Comparison of ENCODE assay signal across 14 mouse cellular contexts in genomic region chr4:141932785-141933574, GRCm38 (mm10). TPM values are rescaled to one million over a fixed set of nuclear protein-coding genes. Genes with fewer than 3 reads are reported as not detected.
DNase-seq lines count a peak whose midpoint lies in the region; ATAC-seq and TF ChIP-seq lines count a peak whose summit lies in the region.
"Had no signal": no experiment of that assay in that cellular context is flagged by ENCODE, and none has a peak within 500 bp of the region (broad histone marks: within the 10 kb centered on the region; RNA-seq: fewer than 3 reads in every experiment).

No protein-coding gene starts in this region.

- DNase-seq in forebrain, embryonic 10.5 days (ENCODE audit: extremely low spot score, low spot score) = no peak
- no peak for DNase-seq in forebrain, embryonic 11.5 days (ENCODE audit: low spot score)
- peak; percentile 60 for DNase-seq in brain, embryonic 14.5 days (ENCODE audit: low read depth)
- DNase-seq in hindbrain, embryonic 10.5 days (ENCODE audit: low spot score) = peak; percentile 65
- DNase-seq in lung, postnatal 0 days (ENCODE audit: low spot score) = peak; percentile 37
- no peak for DNase-seq in frontal cortex, postnatal 25 days (ENCODE audit: low spot score in 2 of 2)
- DNase-seq in right cerebral cortex, adult 18-20 months = no peak
- DNase-seq: cerebellum, adult 9-10 months; gastrocnemius, postnatal 36 days; heart, postnatal 36 days; thymus, adult 18-20 months had no signal

- TF ChIP-seq POLR2A in brain, embryonic 14.5 days (IDR thresholded peaks at IDR 0.05; ENCODE audit: borderline replicate concordance, extremely low read depth, insufficient read depth, insufficient read length, poor library complexity, severe bottlenecking) = no peak

- H3K4me2 ChIP-seq in forebrain, embryonic 11.5 days (ENCODE audit: low read depth, low read length, severe bottlenecking) = no peak overlapping the region
- no peak overlapping the region for H3K4me2 ChIP-seq in lung, postnatal 0 days (replicated peaks; ENCODE audit: low read depth, low read length)
- H3K4me2 ChIP-seq: kidney, embryonic 15.5 days had no signal

- H3K9ac ChIP-seq in forebrain, embryonic 11.5 days (ENCODE audit: low read length) = no peak overlapping the region
- H3K9ac ChIP-seq in lung, postnatal 0 days (replicated peaks; ENCODE audit: low read depth) = no peak overlapping the region
- H3K9ac ChIP-seq: kidney, embryonic 15.5 days; liver, embryonic 14.5 days had no signal

- TF ChIP-seq CTCF in brain, embryonic 14.5 days (IDR thresholded peaks at IDR 0.05; ENCODE audit: borderline replicate concordance, extremely low read depth, insufficient read depth, insufficient read length) = no peak
- no peak for TF ChIP-seq CTCF in lung, postnatal 0 days (IDR thresholded peaks at IDR 0.05)

- ATAC-seq in forebrain, embryonic 11.5 days (replicated peaks; ENCODE audit: low FRiP score) = no peak
- peak; percentile 21 for ATAC-seq in lung, postnatal 0 days
- no peak for ATAC-seq in frontal cortex, adult (ENCODE audit: low TSS enrichment)

- H3K27me3 ChIP-seq in forebrain, embryonic 10.5 days (ENCODE audit: poor library complexity, severe bottlenecking) = no peaks in the 10 kb centered on the region
- no peaks in the 10 kb centered on the region for H3K27me3 ChIP-seq in forebrain, embryonic 11.5 days (ENCODE audit: control insufficient read depth, insufficient read depth, low read length)
- no peaks in the 10 kb centered on the region for H3K27me3 ChIP-seq in hindbrain, embryonic 10.5 days (ENCODE audit: insufficient read depth, poor library complexity, severe bottlenecking)
- no peaks in the 10 kb centered on the region for H3K27me3 ChIP-seq in lung, postnatal 0 days (replicated peaks; ENCODE audit: insufficient read depth, low read length)
- H3K27me3 ChIP-seq: kidney, embryonic 15.5 days had no signal

- no peak overlapping the region for H3K4me3 ChIP-seq in forebrain, embryonic 10.5 days
- no peak overlapping the region for H3K4me3 ChIP-seq in forebrain, embryonic 11.5 days (ENCODE audit: low read depth, low read length)
- peak overlapping the region; percentile 23 for H3K4me3 ChIP-seq in hindbrain, embryonic 10.5 days
- no peak overlapping the region for H3K4me3 ChIP-seq in lung, postnatal 0 days (ENCODE audit: low read depth, low read length)
- H3K4me3 ChIP-seq: kidney, embryonic 15.5 days had no signal

- H3K36me3 ChIP-seq in forebrain, embryonic 10.5 days (replicated peaks) = no peaks in the 10 kb centered on the region
- H3K36me3 ChIP-seq in forebrain, embryonic 11.5 days (ENCODE audit: control insufficient read depth, insufficient read depth, low read length) = no peaks in the 10 kb centered on the region
- H3K36me3 ChIP-seq in hindbrain, embryonic 10.5 days = no peaks in the 10 kb centered on the region
- no peaks in the 10 kb centered on the region for H3K36me3 ChIP-seq in lung, postnatal 0 days (ENCODE audit: insufficient read depth, low read length)
- H3K36me3 ChIP-seq: kidney, embryonic 15.5 days had no signal

- H3K4me1 ChIP-seq in forebrain, embryonic 10.5 days = peaks cover 32% of the 10 kb centered on the region
- no peaks in the 10 kb centered on the region for H3K4me1 ChIP-seq in forebrain, embryonic 11.5 days (replicated peaks; ENCODE audit: control insufficient read depth, insufficient read depth, low read length)
- H3K4me1 ChIP-seq in hindbrain, embryonic 10.5 days (replicated peaks) = peaks cover 24% of the 10 kb centered on the region
- H3K4me1 ChIP-seq in lung, postnatal 0 days (ENCODE audit: insufficient read depth, low read depth, low read length) = no peaks in the 10 kb centered on the region

- no peaks in the 10 kb centered on the region for H3K9me3 ChIP-seq in forebrain, embryonic 10.5 days
- H3K9me3 ChIP-seq in forebrain, embryonic 11.5 days (ENCODE audit: control insufficient read depth, low read length) = no peaks in the 10 kb centered on the region
- H3K9me3 ChIP-seq in hindbrain, embryonic 10.5 days = no peaks in the 10 kb centered on the region
- no peaks in the 10 kb centered on the region for H3K9me3 ChIP-seq in lung, postnatal 0 days (ENCODE audit: low read length)
- H3K9me3 ChIP-seq: kidney, embryonic 15.5 days had no signal

- no peak for TF ChIP-seq EP300 in lung, postnatal 0 days (IDR thresholded peaks at IDR 0.05)

- peak overlapping the region; percentile 62; the same call in 1 of the 2 replicates for H3K27ac ChIP-seq in forebrain, embryonic 10.5 days
- H3K27ac ChIP-seq in forebrain, embryonic 11.5 days (ENCODE audit: low read depth, low read length) = no peak overlapping the region
- H3K27ac ChIP-seq in hindbrain, embryonic 10.5 days = peak overlapping the region; percentile 82
- H3K27ac ChIP-seq in lung, postnatal 0 days (ENCODE audit: low read length) = no peak overlapping the region
- H3K27ac ChIP-seq: kidney, embryonic 15.5 days; liver, embryonic 14.5 days had no signal

- 72% methylated on average over 14 of the region's 14 CpGs for WGBS in forebrain, embryonic 10.5 days
- WGBS in forebrain, embryonic 11.5 days = 63% methylated on average over 14 of the region's 14 CpGs
- 44% methylated on average over 14 of the region's 14 CpGs for WGBS in hindbrain, embryonic 10.5 days
- WGBS in lung, postnatal 0 days = 61% methylated on average over 13 of the region's 14 CpGs

RNA-seq across cellular contexts. Expression of gene Efhd2, which starts 58.3 kb away (rescaled TPM):
- polyA plus RNA-seq in forebrain, embryonic 10.5 days (2016; fragmentation: Nextera tagmentation; extraction: Ambion mirVana) = 39.5 and 41.5 TPM in 2 replicates
- 43.4 and 45.3 TPM in 2 replicates for polyA plus RNA-seq in forebrain, embryonic 11.5 days (2014; fragmentation: Nextera tagmentation; extraction: Ambion mirVana)
- polyA plus RNA-seq in brain, embryonic 14.5 days (2012; rRNA removed) = 72.6 and 78.7 TPM in 2 replicates
- 51.4 and 61.3 TPM in 2 replicates for polyA plus RNA-seq in hindbrain, embryonic 10.5 days (2016; fragmentation: Nextera tagmentation; extraction: Ambion mirVana)
- polyA plus RNA-seq in lung, postnatal 0 days (2015; fragmentation: Nextera tagmentation; extraction: Ambion mirVana) = 81.6 and 88.4 TPM in 2 replicates

Comparison
In these comparisons a context has a peak if more than half of its experiments do, and no peak if none do; other contexts are left out.
1. H3K27ac ChIP-seq: peak in forebrain, embryonic 10.5 days (single experiment) and hindbrain, embryonic 10.5 days (single experiment); none in forebrain, embryonic 11.5 days (single experiment) and lung, postnatal 0 days (single experiment).
2. DNase-seq: peak in brain, embryonic 14.5 days (single experiment), hindbrain, embryonic 10.5 days (single experiment) and lung, postnatal 0 days (single experiment); none in forebrain, embryonic 10.5 days (single experiment), forebrain, embryonic 11.5 days (single experiment), frontal cortex, postnatal 25 days (0 of 2) and right cerebral cortex, adult 18-20 months (single experiment).